Mouse (Mus musculus): Measurements from ENCODE around the gene Psd. TPM values are rescaled to one million over a fixed set of nuclear protein-coding genes. Genes with fewer than 3 reads are reported as not detected.

Psd gene
- under 1 TPM; 0.09 to 0.11 TPM for total RNA-seq (2021)
- long read RNA-seq, experiment 1, result 0 reads
- long read RNA-seq, experiment 2, result 0 reads

GRCm38 (mm10) chr19:46326756-46327305, at the start of gene Psd:
TSS of gene Psd (minus strand) at chr19:46327156.
- no peak for DNase-seq (ENCODE audit: low spot score)

GRCm38 (mm10) chr19:46375891-46376290, 48.9 kb upstream of the Psd start:
- DNase-seq (ENCODE audit: low spot score), result no peak

- DNase-seq (ENCODE audit: low spot score), result no peak
Measured at GRCm38 (mm10) chr19:46375489-46375888, 48.5 kb upstream of the Psd start.

GRCm38 (mm10) chr19:46374477-46375088, 47.6 kb upstream of the Psd start:
- DNase-seq (ENCODE audit: low spot score), result no peak

GRCm38 (mm10) chr19:46369204-46369603, 42.2 kb upstream of the Psd start:
- peak; percentile 72 for DNase-seq (ENCODE audit: low spot score)

GRCm38 (mm10) chr19:46367798-46368590, 41.0 kb upstream of the Psd start:
- no peak for DNase-seq (ENCODE audit: low spot score)

GRCm38 (mm10) chr19:46363294-46364009, 36.5 kb upstream of the Psd start:
- DNase-seq (ENCODE audit: low spot score), result no peak

- DNase-seq (ENCODE audit: low spot score), result no peak
Measured at GRCm38 (mm10) chr19:46362104-46362503, 35.1 kb upstream of the Psd start.

GRCm38 (mm10) chr19:46358381-46358780, 31.4 kb upstream of the Psd start:
- DNase-seq (ENCODE audit: low spot score), result no peak

- no peak for DNase-seq (ENCODE audit: low spot score)
Measured at GRCm38 (mm10) chr19:46357344-46358280, 30.7 kb upstream of the Psd start.

- DNase-seq (ENCODE audit: low spot score), result peak; percentile 79
Measured at GRCm38 (mm10) chr19:46356701-46357138, 29.8 kb upstream of the Psd start.

GRCm38 (mm10) chr19:46350168-46350932, 23.4 kb upstream of the Psd start, which contains the start of gene 2310034G01Rik:
TSS of gene 2310034G01Rik (minus strand) at chr19:46350302.
- DNase-seq (ENCODE audit: low spot score), result no peak

GRCm38 (mm10) chr19:46349550-46349949, 22.6 kb upstream of the Psd start:
- DNase-seq (ENCODE audit: low spot score), result no peak

- peak; percentile 64 for DNase-seq (ENCODE audit: low spot score)
Measured at GRCm38 (mm10) chr19:46348761-46349458, 22.0 kb upstream of the Psd start.

GRCm38 (mm10) chr19:46347936-46348668, 21.1 kb upstream of the Psd start:
- DNase-seq (ENCODE audit: low spot score), result no peak

- no peak for DNase-seq (ENCODE audit: low spot score)
Measured at GRCm38 (mm10) chr19:46347146-46347545, 20.2 kb upstream of the Psd start.

- no peak for DNase-seq (ENCODE audit: low spot score)
Measured at GRCm38 (mm10) chr19:46344710-46345419, 17.9 kb upstream of the Psd start.

All from gastrocnemius, adult 18-20 months (tissue).